Mouse (Mus musculus): ENCODE data around the gene Nucb1.
"Not testable (repeated sequence)": the region's sequence is repeated elsewhere in the genome, so short reads cannot be mapped to it uniquely, and the experiment has no call there.

The Nucb1 gene

GRCm38 (mm10) chr7:45489578-45489977 is 20.6 kb downstream of the Nucb1 start:
- no peak for DNase-seq (ENCODE audit: low read depth, low spot score)

- DNase-seq (ENCODE audit: low read depth, low spot score), result no peak
Measured at GRCm38 (mm10) chr7:45488293-45489204, 21.7 kb downstream of the Nucb1 start, which contains the start of gene Dhdh. Dhdh (minus strand) TSS chr7:45488805.

- DNase-seq (ENCODE audit: low read depth, low spot score), result no peak
Measured at GRCm38 (mm10) chr7:45487861-45488292, 22.3 kb downstream of the Nucb1 start.

DNA sequence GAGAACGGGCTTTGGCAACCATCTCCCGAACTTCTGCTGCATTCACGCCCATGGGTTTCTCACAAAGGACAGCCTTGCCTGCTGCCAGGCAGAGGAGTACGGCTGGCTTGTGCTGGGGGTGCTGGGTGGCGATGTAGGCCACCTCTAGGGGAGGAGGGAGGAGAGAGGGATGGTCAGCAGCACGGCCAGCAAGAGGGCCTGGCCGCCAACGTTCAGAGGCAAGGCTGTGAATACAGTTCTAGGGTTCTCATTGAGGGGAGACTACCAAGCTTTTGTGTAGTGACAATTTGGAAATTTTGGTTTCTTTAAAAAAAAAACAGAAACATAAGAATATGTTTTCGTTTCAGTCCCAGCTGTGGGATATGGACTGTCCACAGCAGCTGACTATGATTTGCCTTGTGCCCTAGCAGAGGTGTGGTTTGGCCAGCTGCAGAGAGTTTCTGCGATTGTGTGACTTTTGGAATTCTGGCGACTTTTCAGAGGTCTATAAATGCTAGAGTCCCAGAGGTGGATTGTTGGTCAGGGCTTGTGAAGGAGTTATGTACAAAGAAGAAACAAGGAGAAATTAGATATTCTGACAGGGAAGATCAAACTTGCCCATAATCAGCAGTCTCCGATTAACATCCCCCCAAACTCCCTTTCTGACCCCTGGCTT is 23.3 kb downstream of the Nucb1 start, which contains the start of gene Gm45808:
Gene Gm45808 (minus strand): TSS at position 51 of the 655 bp plus-strand sequence.
- no peak for DNase-seq (ENCODE audit: low read depth, low spot score)

- no peak for DNase-seq (ENCODE audit: low read depth, low spot score)
Measured at GRCm38 (mm10) chr7:45486158-45486557, 24.0 kb downstream of the Nucb1 start.

GRCm38 (mm10) chr7:45484985-45485384 is 25.2 kb downstream of the Nucb1 start:
- DNase-seq (ENCODE audit: low read depth, low spot score), result not testable (repeated sequence)

- no peak for DNase-seq (ENCODE audit: low read depth, low spot score)
Measured at GRCm38 (mm10) chr7:45482166-45482565, 28.0 kb downstream of the Nucb1 start.

- DNase-seq (ENCODE audit: low read depth, low spot score), result no peak
Measured at GRCm38 (mm10) chr7:45481374-45481927, 28.8 kb downstream of the Nucb1 start, which contains the start of gene Tulp2. Tulp2 (plus strand) TSS chr7:45481877.

- DNase-seq (ENCODE audit: low read depth, low spot score), result not testable (repeated sequence)
Measured at GRCm38 (mm10) chr7:45480310-45480709, 29.9 kb downstream of the Nucb1 start.

DNA sequence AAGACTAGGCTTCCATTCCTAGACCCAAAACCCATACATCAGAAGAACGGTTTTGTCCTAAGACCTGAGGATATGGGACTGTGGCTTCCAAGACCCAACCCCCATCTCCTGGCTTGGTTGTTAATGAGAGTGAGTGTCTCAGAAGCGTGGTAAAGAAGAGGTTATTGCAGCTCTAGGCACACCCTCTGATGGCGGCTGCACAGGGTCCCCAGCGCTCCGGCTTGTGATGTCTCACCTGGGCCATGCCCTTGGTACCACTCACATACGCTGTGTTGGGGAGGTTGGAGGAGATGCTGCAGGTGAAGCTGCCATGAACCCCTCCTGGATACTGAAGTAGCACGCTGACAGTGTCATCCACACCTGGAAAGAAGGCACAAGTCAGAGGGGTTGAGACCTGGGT is 31.4 kb downstream of the Nucb1 start:
- DNase-seq (ENCODE audit: low read depth, low spot score), result no peak

GRCm38 (mm10) chr7:45477003-45477402 is 33.2 kb downstream of the Nucb1 start:
- no peak for DNase-seq (ENCODE audit: low read depth, low spot score)

- DNase-seq (ENCODE audit: low read depth, low spot score), result no peak
Measured at GRCm38 (mm10) chr7:45476453-45476852, 33.8 kb downstream of the Nucb1 start.

DNA sequence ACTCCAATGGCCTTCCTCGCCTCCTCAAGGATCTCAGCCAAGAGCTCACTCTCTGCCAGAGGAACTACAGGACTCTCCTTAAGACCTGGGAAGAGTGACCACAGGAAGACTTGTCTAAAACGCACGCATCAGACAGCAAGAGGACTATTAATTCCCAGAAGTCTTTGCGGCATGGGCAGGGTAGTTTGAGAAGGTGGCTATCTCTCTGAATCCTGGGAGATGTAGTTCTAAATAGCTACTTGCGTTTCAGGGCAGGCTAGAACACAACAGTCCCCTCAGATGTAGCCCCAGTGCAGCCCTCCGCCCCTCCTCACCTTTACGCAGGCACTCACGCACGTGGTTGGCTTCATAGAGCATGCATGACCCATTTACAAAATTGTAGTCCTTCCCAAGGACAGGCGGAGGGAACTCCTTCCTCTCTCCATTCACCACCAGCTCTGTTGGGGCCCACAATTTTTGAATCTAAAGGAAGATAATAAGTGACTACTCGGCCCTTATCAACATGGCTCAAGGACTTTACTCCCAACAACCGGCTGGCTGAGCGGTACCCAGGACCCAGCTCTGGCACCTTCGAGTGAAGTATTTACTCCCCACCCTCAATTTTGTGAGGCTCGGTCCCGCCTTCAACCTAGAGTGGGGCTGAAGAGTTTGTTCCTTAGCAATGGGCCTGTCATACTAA is 34.8 kb downstream of the Nucb1 start:
- no peak for DNase-seq (ENCODE audit: low read depth, low spot score)

GRCm38 (mm10) chr7:45470869-45471268 is 39.3 kb downstream of the Nucb1 start:
- no peak for DNase-seq (ENCODE audit: low read depth, low spot score)

DNA sequence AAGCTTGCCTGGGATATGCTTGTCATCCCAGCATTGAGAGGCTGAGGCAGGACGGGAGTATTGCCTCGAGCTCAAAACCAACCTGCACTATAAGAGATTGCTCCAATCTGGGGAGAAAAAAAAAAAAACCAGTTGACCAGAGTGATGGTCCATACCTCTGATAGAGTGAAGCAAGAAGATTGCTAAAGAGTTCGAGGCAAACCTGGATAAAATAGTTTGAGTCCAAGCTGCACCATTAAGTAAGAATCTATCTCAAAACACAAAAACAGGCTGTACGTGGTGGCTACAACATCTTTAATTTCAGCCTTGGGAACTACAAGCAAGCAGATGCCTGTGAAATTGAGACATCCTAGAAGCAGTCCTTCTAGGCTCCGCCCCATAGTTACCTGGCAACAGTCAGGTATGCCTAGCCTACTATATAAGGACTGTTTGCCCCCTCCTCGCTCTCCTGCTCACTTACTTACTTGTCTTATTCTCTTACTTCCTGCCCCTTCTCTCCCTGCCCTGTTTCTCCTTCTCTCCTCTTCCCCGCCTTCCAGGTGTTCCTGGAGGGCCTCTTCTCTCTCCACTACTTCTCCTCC is 43.0 kb downstream of the Nucb1 start:
- DNase-seq (ENCODE audit: low read depth, low spot score), result no peak

- peak; percentile 92 for DNase-seq (ENCODE audit: low read depth, low spot score)
Measured at GRCm38 (mm10) chr7:45466283-45467089, 43.7 kb downstream of the Nucb1 start, which contains the start of gene Bax. Bax (minus strand) TSS chr7:45466898.

- DNase-seq (ENCODE audit: low read depth, low spot score), result no peak
Measured at GRCm38 (mm10) chr7:45465549-45465948, 44.7 kb downstream of the Nucb1 start.

DNA sequence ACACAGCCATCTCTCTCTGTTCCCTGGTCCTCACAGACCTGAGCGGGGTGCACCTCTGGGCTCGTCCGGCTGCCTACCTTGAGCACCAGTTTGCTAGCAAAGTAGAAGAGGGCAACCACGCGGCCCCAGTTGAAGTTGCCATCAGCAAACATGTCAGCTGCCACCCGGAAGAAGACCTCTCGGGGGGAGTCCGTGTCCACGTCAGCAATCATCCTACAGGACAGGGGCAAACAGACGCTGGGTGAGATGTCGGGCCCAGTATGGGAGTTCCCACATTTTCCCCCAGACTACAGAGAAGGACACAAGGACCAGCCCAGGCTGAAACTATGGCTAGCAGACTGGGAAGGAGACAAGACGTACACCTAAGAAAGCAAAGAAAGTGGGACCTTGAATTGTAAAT is 45.1 kb downstream of the Nucb1 start:
- no peak for DNase-seq (ENCODE audit: low read depth, low spot score)

DNA sequence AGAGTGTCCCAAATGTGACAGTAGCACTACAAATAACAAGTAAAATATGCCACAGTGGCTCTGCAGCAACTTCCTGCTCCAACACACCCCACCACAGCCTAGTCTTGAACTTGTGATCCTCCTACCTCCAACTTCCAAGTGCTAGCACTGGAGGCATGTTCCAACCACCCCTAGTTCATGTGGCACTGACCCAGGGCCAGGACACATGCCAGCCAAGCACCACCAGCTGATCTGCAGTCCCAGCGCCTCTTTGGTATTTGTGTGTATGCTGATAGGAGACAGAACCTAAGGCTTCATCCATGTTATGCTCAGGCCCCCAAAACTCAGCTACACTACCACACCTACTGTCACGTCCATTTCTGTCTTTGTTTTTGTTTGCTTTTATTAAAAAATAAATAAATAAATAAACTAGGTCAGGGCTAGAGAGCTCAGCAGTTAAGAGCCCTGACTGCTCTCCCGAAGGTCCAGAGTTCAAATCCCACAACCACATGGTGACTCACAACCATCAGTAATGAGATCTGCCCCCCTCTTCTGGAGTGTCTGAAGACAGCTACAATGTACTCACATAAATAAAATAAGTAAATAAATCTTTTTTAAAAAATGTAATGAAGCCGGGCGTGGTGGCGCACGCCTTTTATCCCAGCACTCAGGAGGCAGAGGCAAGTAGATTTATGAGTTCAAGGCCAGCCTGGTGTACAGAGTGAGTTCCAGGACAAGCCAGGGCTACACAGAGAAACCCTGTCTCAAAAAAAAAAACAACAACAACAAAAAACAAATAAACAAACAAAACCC is 46.0 kb downstream of the Nucb1 start:
- DNase-seq (ENCODE audit: low read depth, low spot score), result no peak

DNA sequence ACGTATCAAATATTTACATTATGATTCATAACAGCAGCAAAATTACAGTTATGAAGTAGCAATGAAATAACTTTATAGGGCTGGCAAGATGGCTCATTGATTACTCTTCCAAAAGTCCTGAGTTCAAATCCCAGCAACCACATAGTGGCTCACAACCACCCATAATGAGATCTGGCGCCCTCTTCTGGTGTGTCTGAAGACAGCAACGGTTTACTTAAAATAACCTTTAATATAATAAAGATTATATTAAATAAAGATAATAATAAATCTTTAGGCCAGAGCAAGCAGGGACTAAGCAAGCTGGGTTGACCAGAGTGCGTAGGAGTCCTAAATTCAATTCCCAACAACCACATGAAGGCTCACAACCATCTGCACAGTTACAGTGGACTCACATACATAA is 47.3 kb downstream of the Nucb1 start:
- not testable (repeated sequence) for DNase-seq (ENCODE audit: low read depth, low spot score)
